Mouse (Mus musculus) CH12.LX (cell line): ENCODE data around the gene Myh6. TPM values are rescaled to one million over a fixed set of nuclear protein-coding genes. Genes with fewer than 3 reads are reported as not detected.

Experiments used
- DNase-seq: peaks from one replicate; pipeline ENCODE4 v3.0.0-alpha.2; 2013; ENCODE audit errors: extremely low read depth
- H3K27ac ChIP-seq: 2 replicates; pipeline ENCODE4 v1.5.1; 2012; ENCODE audit warnings: low read depth, mild to moderate bottlenecking, control low read depth, moderate library complexity; ENCODE audit not compliant: insufficient read depth
- H3K27me3 ChIP-seq: replicated peaks from 2 replicates; pipeline ENCODE3; 2012; ENCODE audit warnings: inconsistent platforms
- H3K36me3 ChIP-seq, 2 experiments: replicated peaks in 1 of 2; 2 replicates each; pipeline versions ENCODE3 to v1.6.1; 2012; ENCODE audit warnings: inconsistent platforms in 1 of 2, low read length in 1 of 2, mild to moderate bottlenecking in 1 of 2, mixed read lengths in 1 of 2, moderate library complexity in 1 of 2; ENCODE audit not compliant: control insufficient read depth in 1 of 2, insufficient read depth in 1 of 2
- H3K4me1 ChIP-seq, 2 experiments: 2 replicates each; pipeline ENCODE4 v1.6.1; 2012; ENCODE audit warnings: inconsistent platforms in 1 of 2, moderate library complexity in 1 of 2; ENCODE audit not compliant: insufficient read depth in 2 of 2, control insufficient read depth in 1 of 2
- H3K4me2 ChIP-seq: 2 replicates; pipeline ENCODE4 v1.6.1; 2012; ENCODE audit warnings: low read depth, mild to moderate bottlenecking, control low read depth; ENCODE audit not compliant: poor library complexity, insufficient read depth, severe bottlenecking
- H3K4me3 ChIP-seq, 3 experiments: fragments of 150-350 bp in 1 of 3; sonication (generic) in 1 of 3; replicated peaks in 1 of 3; 2 replicates each; pipeline versions ENCODE3 to v1.5.1; 2011 to 2012; ENCODE audit warnings: low read depth in 2 of 3, low read length in 2 of 3, mild to moderate bottlenecking in 2 of 3, moderate library complexity in 2 of 3, control low read depth in 1 of 3, improper control_type of control experiment in 1 of 3, inconsistent platforms in 1 of 3, mixed read lengths in 1 of 3; ENCODE audit not compliant: poor library complexity in 1 of 3
- H3K79me2 ChIP-seq: replicated peaks from 2 replicates; pipeline ENCODE4 v1.6.1; 2012; ENCODE audit warnings: mild to moderate bottlenecking, moderate library complexity; ENCODE audit not compliant: control insufficient read depth, poor library complexity, insufficient read depth, severe bottlenecking; ENCODE audit errors: extremely low read depth
- H3K9ac ChIP-seq: 2 replicates; pipeline ENCODE4 v1.6.1; 2012; ENCODE audit warnings: low read depth, mild to moderate bottlenecking, control low read depth, moderate library complexity; ENCODE audit not compliant: insufficient read depth
- H3K9me3 ChIP-seq: replicated peaks from 2 replicates; pipeline ENCODE3; 2012; ENCODE audit warnings: low read length, inconsistent platforms, mixed read lengths
- BHLHE40 ChIP-seq: IDR thresholded peaks from 2 replicates; pipeline ENCODE4 v1.6.1; 2011; ENCODE audit warnings: mild to moderate bottlenecking, low read depth, low read length, improper control_type of control experiment
- GABPA ChIP-seq: IDR thresholded peaks from 2 replicates; pipeline ENCODE4 v1.6.1; 2012; ENCODE audit warnings: low read depth, low read length, improper control_type of control experiment, inconsistent platforms; ENCODE audit not compliant: insufficient replicate concordance
- JUND ChIP-seq: conservative IDR thresholded peaks from 2 replicates; pipeline ENCODE4 v1.6.1; 2011; ENCODE audit warnings: low read depth, low read length, improper control_type of control experiment
- MAZ ChIP-seq: IDR thresholded peaks from 2 replicates; pipeline ENCODE4 v1.6.1; 2012; ENCODE audit warnings: low read depth, mild to moderate bottlenecking, inconsistent platforms, low read length, improper control_type of control experiment, moderate library complexity
- MXI1 ChIP-seq: IDR thresholded peaks from 2 replicates; pipeline ENCODE4 v1.6.1; 2011; ENCODE audit warnings: mild to moderate bottlenecking, low read depth, low read length, improper control_type of control experiment
- MYC ChIP-seq: IDR thresholded peaks from 2 replicates; pipeline ENCODE4 v1.6.1; 2011; ENCODE audit warnings: low read depth, mild to moderate bottlenecking, improper control_type of control experiment, low read length
- NRF1 ChIP-seq: IDR thresholded peaks from 2 replicates; pipeline ENCODE4 v1.6.1; 2014; ENCODE audit warnings: low read depth, mild to moderate bottlenecking, inconsistent platforms, low read length, improper control_type of control experiment, moderate library complexity
- RCOR1 ChIP-seq: conservative IDR thresholded peaks from 2 replicates; pipeline ENCODE4 v1.6.1; 2012; ENCODE audit warnings: low read depth, mild to moderate bottlenecking, inconsistent platforms, low read length, improper control_type of control experiment
- USF2 ChIP-seq: conservative IDR thresholded peaks from 2 replicates; pipeline ENCODE4 v1.6.1; 2011; ENCODE audit warnings: low read depth, low read length, improper control_type of control experiment
- dilution Hi-C: fragments of 300-500 bp; cut with MboI; formaldehyde crosslinking; loops from 2 replicates; pipeline ENCODE4 v1.14.3; 2020; ENCODE audit warnings: low sequenced_read_pairs; ENCODE audit not compliant: extremely low pct_unique_long_range_greater_than_20kb, extremely low pct_ligation_motif_present
- in situ Hi-C: fragments of 300-500 bp; cut with MboI; formaldehyde crosslinking; loops from 3 replicates; pipeline ENCODE4 v1.14.3; 2019; ENCODE audit warnings: low sequenced_read_pairs, low pct_ligation_motif_present, low pct_unique_long_range_greater_than_20kb, mixed read lengths
- polyA plus RNA-seq: library from polyadenylated mRNA; unstranded; fragments of >175 nt; gene quantifications from 2 replicates; pipeline ENCODE4 v1.2.1, GENCODE M21; 2012; ENCODE audit warnings: low read depth; ENCODE audit not compliant: insufficient read length
- total RNA-seq, 2 experiments: library from RNA; depleted of rRNA; stranded (reverse); fragments of 300-350 nt in 1 of 2; fragments of >200 nt in 1 of 2; gene quantifications; 2 replicates each; pipeline ENCODE4 v1.2.3; 2012 to 2014

The Myh6 gene
- total and polyA plus RNA-seq, 3 experiments, result 0.04 to 1.5 (median 0.98) TPM

DNA sequence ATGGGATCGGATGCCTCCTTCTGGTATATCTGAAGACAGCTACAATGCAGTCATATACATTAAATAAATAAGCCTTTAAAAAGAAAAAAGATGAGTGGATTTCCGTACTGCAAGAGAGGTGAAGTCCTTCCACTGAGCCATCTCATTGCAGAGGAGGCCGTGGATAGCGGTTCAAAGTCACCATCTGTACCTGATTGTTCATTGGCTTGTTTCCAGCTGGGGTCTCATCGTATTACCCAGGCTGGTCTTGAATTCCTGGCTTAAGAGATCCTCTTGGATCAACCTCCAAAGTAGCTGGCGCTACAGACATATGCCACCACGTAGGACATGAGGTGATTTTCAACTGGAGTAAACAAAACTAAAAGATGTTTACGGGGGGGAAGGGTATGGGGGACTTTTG is 39.2 kb upstream of the Myh6 start:
- H3K4me3 ChIP-seq, result no peak overlapping the region
- no peaks in the 10 kb centered on the region for H3K36me3 ChIP-seq
- TF ChIP-seq BHLHE40 (no peak), NRF1 (no peak)
- H3K9me3 ChIP-seq, result peaks cover 6% of the 10 kb centered on the region
- H3K27ac ChIP-seq, result no peak overlapping the region
- no peaks in the 10 kb centered on the region for H3K4me1 ChIP-seq
- in situ Hi-C loops, result no loop called here
- no peak overlapping the region for H3K4me2 ChIP-seq
- peaks cover 51% of the 10 kb centered on the region for H3K27me3 ChIP-seq
- no peak for DNase-seq
- dilution Hi-C loops, result no loop called here
- H3K79me2 ChIP-seq, result no peaks in the 10 kb centered on the region
- H3K9ac ChIP-seq, result no peak overlapping the region

DNA sequence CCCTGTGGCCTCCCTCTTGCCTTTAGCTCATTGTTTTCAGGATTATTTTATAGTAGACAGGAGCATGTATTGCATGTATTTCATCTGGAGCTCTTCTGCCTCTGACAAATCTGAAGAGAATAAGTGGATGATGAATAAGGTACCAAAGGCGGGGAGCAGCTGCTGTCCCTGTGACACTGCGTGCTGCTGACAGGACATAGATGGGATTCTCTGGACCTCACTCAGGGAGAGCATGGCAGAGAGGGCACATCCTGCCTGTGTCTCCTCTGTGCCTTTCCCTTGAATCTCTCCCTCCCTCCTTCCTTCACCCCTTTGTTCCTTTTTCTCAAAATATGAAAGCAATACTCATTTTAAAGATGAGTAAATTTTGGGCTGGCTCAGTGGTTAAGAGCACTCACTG is 38.8 kb upstream of the Myh6 start:
- Histone ChIP-seq H3K4me1 (no peaks in the 10 kb centered on the region), H3K27me3 (peaks cover 56% of the 10 kb centered on the region), H3K4me2 (no peak overlapping the region), H3K9me3 (peaks cover 6% of the 10 kb centered on the region), H3K79me2 (no peaks in the 10 kb centered on the region), H3K9ac (no peak overlapping the region), H3K27ac (no peak overlapping the region), H3K4me3 (no peak overlapping the region), H3K36me3 (no peaks in the 10 kb centered on the region)
- in situ Hi-C loops, result no loop called here
- DNase-seq, result no peak
- TF ChIP-seq MAZ, result no peak
- no peak for TF ChIP-seq MYC
- TF ChIP-seq RCOR1, result no peak
- TF ChIP-seq, all 38 proteins: peak for 0
- dilution Hi-C loops, result no loop called here

DNA sequence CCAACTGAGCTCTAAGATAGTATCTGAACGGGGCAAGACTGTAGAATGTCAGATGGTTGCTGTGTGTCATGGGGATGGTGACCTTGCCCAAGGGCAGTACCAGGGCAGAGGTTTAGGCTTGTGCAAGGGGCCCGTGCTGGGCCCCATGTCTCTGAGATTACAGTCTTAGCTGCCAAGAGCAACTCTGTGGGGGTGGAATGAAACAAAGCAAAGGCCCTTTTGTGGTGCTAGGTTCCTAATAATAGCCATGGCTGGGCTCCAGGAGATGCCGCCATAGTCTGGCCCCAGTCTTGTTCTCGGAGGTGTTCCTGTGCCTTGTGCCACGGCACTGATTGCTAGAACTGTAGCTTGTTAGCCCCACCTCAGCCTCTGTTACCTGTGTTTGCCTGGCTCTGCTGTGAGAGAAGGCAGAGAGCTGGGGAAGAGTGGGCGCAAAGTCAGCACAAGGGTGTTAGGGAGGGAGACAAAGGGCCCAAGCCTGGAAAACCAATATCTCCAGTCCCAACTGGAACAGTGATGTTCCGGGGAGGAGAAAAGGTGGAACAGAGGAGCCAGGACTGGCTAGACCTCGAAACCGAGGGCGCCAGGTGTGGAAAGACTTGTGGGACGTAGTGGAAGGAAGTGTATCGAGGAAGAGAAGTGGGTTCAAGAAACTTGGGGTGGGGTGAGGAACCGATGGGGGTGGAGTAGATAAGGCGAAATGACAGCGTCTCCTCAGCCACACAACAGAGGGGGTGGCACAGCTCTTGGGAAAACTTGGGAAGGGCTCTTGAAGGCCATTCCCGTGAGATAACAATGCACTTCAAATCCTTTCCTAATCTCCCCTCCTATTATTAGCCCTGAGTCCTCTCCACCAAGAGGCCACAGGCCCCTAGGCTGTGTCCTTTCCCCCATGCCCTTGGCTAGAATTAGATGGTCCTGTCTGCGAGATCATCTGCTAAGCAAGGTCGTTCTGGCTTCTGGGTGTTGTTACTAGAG is 37.4 kb upstream of the Myh6 start:
- no peak for DNase-seq
- Histone ChIP-seq H3K4me1 (no peaks in the 10 kb centered on the region), H3K79me2 (no peaks in the 10 kb centered on the region), H3K4me2 (no peak overlapping the region), H3K4me3 (no peak overlapping the region), H3K27me3 (peaks cover 54% of the 10 kb centered on the region), H3K27ac (no peak overlapping the region), H3K36me3 (no peaks in the 10 kb centered on the region), H3K9me3 (peaks cover 6% of the 10 kb centered on the region), H3K9ac (no peak overlapping the region)
- TF ChIP-seq MXI1 (no peak), MAZ (no peak), JUND (no peak), GABPA (no peak), USF2 (no peak)
- dilution Hi-C loops, result no loop called here
- in situ Hi-C loops, result no loop called here
